Mouse (Mus musculus) embryo, embryonic 11.5 days (tissue): ENCODE results near the gene Pdzd3.
"Not testable (repeated sequence)": the region's sequence is repeated elsewhere in the genome, so short reads cannot be mapped to it uniquely, and the experiment has no call there.

Source experiments
- DNase-seq: peaks from one replicate; pipeline ENCODE4 v3.0.0-alpha.2; 2012; ENCODE audit warnings: low read depth, low spot score

Pdzd3 gene

GRCm38 (mm10) chr9:44251314-44251713 lies at the start of gene Pdzd3:
Pdzd3 (minus strand) TSS chr9:44251471.
- DNase-seq: no peak

GRCm38 (mm10) chr9:44300001-44300400 lies 48.7 kb upstream of the Pdzd3 start:
- not testable (repeated sequence) for DNase-seq

- no peak for DNase-seq
Observed at GRCm38 (mm10) chr9:44292490-44292889, 41.2 kb upstream of the Pdzd3 start.

- DNase-seq: no peak
Observed at GRCm38 (mm10) chr9:44288959-44289291, 37.7 kb upstream of the Pdzd3 start.

- no peak for DNase-seq
Observed at GRCm38 (mm10) chr9:44288076-44288958, 37.0 kb upstream of the Pdzd3 start, which contains the start of gene Abcg4. Abcg4 (minus strand) TSS chr9:44288615.

- DNase-seq: no peak
Observed at GRCm38 (mm10) chr9:44287401-44288075, 36.3 kb upstream of the Pdzd3 start.

- no peak for DNase-seq
Observed at GRCm38 (mm10) chr9:44287003-44287400, 35.7 kb upstream of the Pdzd3 start.

GRCm38 (mm10) chr9:44286256-44286850 lies 35.1 kb upstream of the Pdzd3 start:
- DNase-seq: no peak

- DNase-seq: no peak
Observed at GRCm38 (mm10) chr9:44283183-44283582, 31.9 kb upstream of the Pdzd3 start.

- DNase-seq: no peak
Observed at GRCm38 (mm10) chr9:44269973-44270372, 18.7 kb upstream of the Pdzd3 start.

- DNase-seq: no peak
Observed at GRCm38 (mm10) chr9:44269077-44269476, 17.8 kb upstream of the Pdzd3 start.

- no peak for DNase-seq
Observed at GRCm38 (mm10) chr9:44268432-44268831, 17.2 kb upstream of the Pdzd3 start, which contains the start of gene Nlrx1. Nlrx1 (minus strand) TSS chr9:44268599.

GRCm38 (mm10) chr9:44268027-44268360 lies 16.7 kb upstream of the Pdzd3 start:
- DNase-seq: peak; percentile 58

- DNase-seq: no peak
Observed at GRCm38 (mm10) chr9:44267319-44268026, 16.2 kb upstream of the Pdzd3 start.

- DNase-seq: no peak
Observed at GRCm38 (mm10) chr9:44266478-44267226, 15.4 kb upstream of the Pdzd3 start.

- DNase-seq: no peak
Observed at GRCm38 (mm10) chr9:44261388-44261787, 10.1 kb upstream of the Pdzd3 start.

GRCm38 (mm10) chr9:44259014-44259413 lies 7.7 kb upstream of the Pdzd3 start:
- no peak for DNase-seq

- no peak for DNase-seq
Observed at GRCm38 (mm10) chr9:44256213-44256612, 4.9 kb upstream of the Pdzd3 start.

- DNase-seq: no peak
Observed at GRCm38 (mm10) chr9:44255136-44255521, 3.9 kb upstream of the Pdzd3 start.

GRCm38 (mm10) chr9:44254508-44255135 lies 3.4 kb upstream of the Pdzd3 start:
- DNase-seq: no peak

GRCm38 (mm10) chr9:44253441-44253840 lies 2.2 kb upstream of the Pdzd3 start:
- no peak for DNase-seq
